Mouse (Mus musculus): ENCODE results near the gene Igf2r. TPM values are rescaled to one million over a fixed set of nuclear protein-coding genes. Genes with fewer than 3 reads are reported as not detected.

The Igf2r gene
- polyA plus RNA-seq, 1 experiment from 2014 or later: 51.5 TPM

GRCm38 (mm10) chr17:12645461-12645860 lies 124.0 kb downstream of the Igf2r start:
- no peak overlapping the region for H3K27ac ChIP-seq
- no peak overlapping the region for H3K9ac ChIP-seq
- no peaks in the 10 kb centered on the region for H3K4me1 ChIP-seq
- H3K4me3 ChIP-seq: no peak overlapping the region
- no peaks in the 10 kb centered on the region for H3K36me3 ChIP-seq
- ATAC-seq (ENCODE audit: low FRiP score, low read depth): no peak
- no peaks in the 10 kb centered on the region for H3K9me3 ChIP-seq
- 87% methylated on average over 5 of the region's 5 CpGs for whole genome bisulfite sequencing
- no peak overlapping the region for H3K4me2 ChIP-seq (replicated peaks)
- no peaks in the 10 kb centered on the region for H3K27me3 ChIP-seq

- Histone ChIP-seq H3K27ac (no peak overlapping the region), H3K36me3 (no peaks in the 10 kb centered on the region), H3K9me3 (0 out of 2 replicates have a peak, but pooled peaks cover 3% of the 10 kb centered on the region), H3K27me3 (no peaks in the 10 kb centered on the region), H3K9ac (no peak overlapping the region), H3K4me3 (no peak overlapping the region), H3K4me1 (no peaks in the 10 kb centered on the region), H3K4me2 (replicated peaks) (no peak overlapping the region)
- WGBS: 75% methylated on average over 4 of the region's 4 CpGs
- no peak for ATAC-seq (ENCODE audit: low FRiP score, low read depth)
Observed at GRCm38 (mm10) chr17:12641087-12641486, 128.4 kb downstream of the Igf2r start.

- H3K9ac ChIP-seq: no peak overlapping the region
- no peak for ATAC-seq (ENCODE audit: low FRiP score, low read depth)
- H3K4me2 ChIP-seq (replicated peaks): no peak overlapping the region
- H3K27me3 ChIP-seq: no peaks in the 10 kb centered on the region
- H3K4me3 ChIP-seq: no peak overlapping the region
- 0 out of 2 replicates have a peak, but pooled peaks cover 3% of the 10 kb centered on the region for H3K9me3 ChIP-seq
- no peak overlapping the region for H3K27ac ChIP-seq
- no peaks in the 10 kb centered on the region for H3K4me1 ChIP-seq
- no peaks in the 10 kb centered on the region for H3K36me3 ChIP-seq
- WGBS: 93% methylated on average over 3 of the region's 3 CpGs
Observed at GRCm38 (mm10) chr17:12639585-12639984, 129.9 kb downstream of the Igf2r start.

- Histone ChIP-seq H3K9ac (no peak overlapping the region), H3K27ac (no peak overlapping the region), H3K9me3 (0 out of 2 replicates have a peak, but pooled peaks cover 3% of the 10 kb centered on the region), H3K4me1 (peaks cover 10% of the 10 kb centered on the region; the same call in 1 of the 2 replicates), H3K4me2 (replicated peaks) (no peak overlapping the region), H3K36me3 (no peaks in the 10 kb centered on the region), H3K4me3 (no peak overlapping the region), H3K27me3 (no peaks in the 10 kb centered on the region)
- WGBS: 62% methylated on average over 4 of the region's 4 CpGs
- no peak for ATAC-seq (ENCODE audit: low FRiP score, low read depth)
Observed at GRCm38 (mm10) chr17:12634814-12635213, 134.7 kb downstream of the Igf2r start.

Other genes with a start within 250 kb of the Igf2r start
- not detected in 2 replicates for gene Slc22a2, start 185.5 kb downstream of the Igf2r start, polyA plus RNA-seq (2015; fragmentation: Nextera tagmentation; extraction: Ambion mirVana)
- 0.25 TPM in 1 of 2 replicates, not detected in the other for gene Slc22a1, start 93.8 kb downstream of the Igf2r start, polyA plus RNA-seq (2015; fragmentation: Nextera tagmentation; extraction: Ambion mirVana)
- gene Mas1, start 98.5 kb upstream of the Igf2r start, polyA plus RNA-seq (2015; fragmentation: Nextera tagmentation; extraction: Ambion mirVana): 1.7 and 2.4 TPM in 2 replicates
- gene Mrgprh, start 106.4 kb upstream of the Igf2r start, polyA plus RNA-seq (2015; fragmentation: Nextera tagmentation; extraction: Ambion mirVana): 0.08 and 0.09 TPM in 2 replicates
- gene Pnldc1, start 140.6 kb upstream of the Igf2r start, polyA plus RNA-seq (2015; fragmentation: Nextera tagmentation; extraction: Ambion mirVana): 1.8 and 2.4 TPM in 2 replicates
- 450 and 465 TPM in 2 replicates for gene Tcp1, start 146.0 kb upstream of the Igf2r start, polyA plus RNA-seq (2015; fragmentation: Nextera tagmentation; extraction: Ambion mirVana)
- 155 and 161 TPM in 2 replicates for gene Mrpl18, start 146.7 kb upstream of the Igf2r start, polyA plus RNA-seq (2015; fragmentation: Nextera tagmentation; extraction: Ambion mirVana)
- 0.70 and 1.0 TPM in 2 replicates for gene Acat3, start 170.9 kb upstream of the Igf2r start, polyA plus RNA-seq (2015; fragmentation: Nextera tagmentation; extraction: Ambion mirVana)
- 207 and 209 TPM in 2 replicates for gene Acat2, start 191.1 kb upstream of the Igf2r start, polyA plus RNA-seq (2015; fragmentation: Nextera tagmentation; extraction: Ambion mirVana)
- 173 and 180 TPM in 2 replicates for gene Wtap, start 224.5 kb upstream of the Igf2r start, polyA plus RNA-seq (2015; fragmentation: Nextera tagmentation; extraction: Ambion mirVana)
- gene Sod2, start 237.2 kb upstream of the Igf2r start, polyA plus RNA-seq (2015; fragmentation: Nextera tagmentation; extraction: Ambion mirVana): 85.1 and 93.4 TPM in 2 replicates

Measured in limb, embryonic 13.5 days (tissue).